Mouse (Mus musculus): ENCODE results near the gene Echs1. TPM values are rescaled to one million over a fixed set of nuclear protein-coding genes. Genes with fewer than 3 reads are reported as not detected.
"Not testable (repeated sequence)": the region's sequence is repeated elsewhere in the genome, so short reads cannot be mapped to it uniquely, and the experiment has no call there.

Gene Echs1
- polyA plus RNA-seq, 1 experiment from 2014 or later, result 158 TPM

DNA sequence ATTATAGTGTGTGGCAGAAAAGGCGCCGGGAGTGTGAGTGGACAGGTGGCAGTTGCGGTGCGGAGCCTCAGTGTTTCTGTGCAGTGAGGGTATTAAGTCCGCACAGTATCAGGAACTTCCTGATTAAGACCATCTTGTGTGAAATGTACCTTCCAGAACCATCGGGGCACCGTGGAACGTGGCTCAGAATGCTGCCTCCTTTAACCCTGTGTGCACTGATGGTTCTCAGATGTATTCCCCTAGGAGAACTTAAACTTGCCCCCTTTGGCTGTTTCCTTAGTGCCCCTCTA, 21.7 kb upstream of the Echs1 start:
- no peak for ATAC-seq (ENCODE audit: insufficient number of reproducible peaks, insufficient read depth, low FRiP score, low read depth)
- Histone ChIP-seq H3K27ac (ENCODE audit: low read length) (peak overlapping the region; percentile 44; the same call in 1 of the 2 replicates), H3K4me2 (replicated peaks; ENCODE audit: low read depth, low read length) (peak overlapping the region; percentile 95), H3K36me3 (ENCODE audit: control insufficient read depth, insufficient read depth, low read length) (no peaks in the 10 kb centered on the region), H3K9ac (replicated peaks; ENCODE audit: low read depth, low read length) (peak overlapping the region; percentile 81), H3K4me3 (ENCODE audit: low read depth, low read length) (peak overlapping the region; percentile 66), H3K27me3 (ENCODE audit: control insufficient read depth, insufficient read depth, low read length) (no peaks in the 10 kb centered on the region), H3K4me1 (ENCODE audit: control insufficient read depth, insufficient read depth, low read length) (peaks cover 4% of the 10 kb centered on the region), H3K9me3 (ENCODE audit: control insufficient read depth, low read depth, low read length) (no peaks in the 10 kb centered on the region)
- WGBS, result 2% methylated on average over 8 of the region's 8 CpGs

DNA sequence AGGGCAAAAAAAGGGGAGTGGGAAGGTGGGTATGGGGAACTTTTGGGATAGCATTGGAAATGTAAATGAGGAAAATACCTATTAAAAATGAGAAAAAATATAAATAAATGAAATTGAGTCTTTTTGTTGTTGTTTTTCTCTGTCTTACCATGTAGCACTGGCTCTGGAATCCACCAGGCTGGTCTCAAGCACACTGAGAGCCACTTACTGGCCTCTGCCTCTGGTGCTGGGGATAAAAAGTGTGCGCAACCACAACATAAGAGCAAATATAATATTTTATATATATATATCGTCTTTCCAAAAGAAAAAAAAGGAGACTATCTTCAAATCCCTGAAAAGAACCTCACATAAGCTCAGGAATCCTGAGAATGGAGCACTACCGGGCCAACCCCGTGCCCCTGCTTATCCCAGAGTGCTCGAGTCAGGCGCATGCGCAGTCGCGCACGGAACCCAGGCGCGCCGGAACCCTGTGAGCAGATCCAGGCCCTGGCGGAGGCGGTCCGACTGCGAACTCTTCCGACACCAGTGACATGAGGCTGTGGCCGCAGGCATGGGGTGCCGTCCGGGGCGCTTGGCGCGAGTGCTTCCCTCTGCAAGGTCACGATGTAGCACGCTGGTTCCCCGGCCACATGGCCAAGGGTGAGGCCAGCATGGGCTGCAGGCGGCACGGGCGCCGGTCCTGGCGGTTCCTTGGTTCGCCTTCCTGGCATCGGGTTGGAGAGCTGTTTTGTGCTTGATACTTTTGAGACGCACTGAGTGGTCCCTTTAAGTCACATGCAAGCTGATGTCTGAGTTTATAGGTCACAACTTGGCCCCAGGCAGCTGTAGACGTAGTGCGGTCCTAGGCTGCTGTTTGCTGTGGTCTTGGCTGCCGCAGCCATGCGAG, 21.1 kb upstream of the Echs1 start, which contains the start of gene Mtg1:
Gene Mtg1, plus strand, starts transcription at position 430 of the 886 bp plus-strand sequence.
- Histone ChIP-seq H3K9ac (replicated peaks; ENCODE audit: low read depth, low read length) (peak within 1 kb of the TSS; percentile 81), H3K27ac (ENCODE audit: low read length) (peak within 1 kb of the TSS; percentile 44), H3K27me3 (ENCODE audit: control insufficient read depth, insufficient read depth, low read length) (no peaks in the 10 kb centered on the region), H3K4me1 (ENCODE audit: control insufficient read depth, insufficient read depth, low read length) (peaks cover 4% of the 10 kb centered on the region), H3K36me3 (ENCODE audit: control insufficient read depth, insufficient read depth, low read length) (no peaks in the 10 kb centered on the region), H3K9me3 (ENCODE audit: control insufficient read depth, low read depth, low read length) (no peaks in the 10 kb centered on the region), H3K4me2 (replicated peaks; ENCODE audit: low read depth, low read length) (peak within 1 kb of the TSS; percentile 95), H3K4me3 (ENCODE audit: low read depth, low read length) (peak within 1 kb of the TSS; percentile 66)
- 2% methylated on average over 39 of the region's 39 CpGs for WGBS
- ATAC-seq (ENCODE audit: insufficient number of reproducible peaks, insufficient read depth, low FRiP score, low read depth), result peak; percentile 94

DNA sequence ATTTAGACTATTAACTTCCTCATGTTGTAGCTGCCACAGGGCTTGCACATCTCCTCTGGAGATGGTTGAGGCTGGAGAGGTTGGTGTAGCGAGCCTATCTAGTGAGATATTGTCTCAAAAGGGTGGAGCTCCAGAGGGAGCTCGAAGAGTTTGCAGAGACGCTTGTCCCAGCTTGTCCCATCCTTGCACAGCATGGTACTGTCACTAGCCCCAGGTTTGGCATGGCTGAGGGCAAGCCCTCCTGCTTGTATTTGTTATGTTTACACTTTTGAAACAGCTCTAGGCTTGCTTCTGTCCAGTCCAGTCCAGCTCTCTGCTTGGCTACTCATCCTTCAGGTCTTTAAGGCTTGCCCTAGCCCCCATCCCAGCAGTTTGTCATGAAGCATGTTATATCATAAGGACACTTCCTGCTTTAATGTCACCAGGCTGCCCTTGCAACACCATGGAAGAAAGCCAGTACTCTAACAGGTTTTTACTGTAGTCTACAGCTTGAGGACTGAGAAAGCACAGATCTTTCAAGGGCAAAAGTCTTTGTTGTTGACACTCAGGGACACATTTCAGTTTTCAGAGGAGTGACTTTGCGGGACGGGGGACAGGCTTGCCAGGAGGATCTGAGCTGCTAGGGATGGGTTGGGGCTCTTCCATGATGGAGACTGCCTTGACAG, 19.0 kb upstream of the Echs1 start:
- Histone ChIP-seq H3K27me3 (ENCODE audit: control insufficient read depth, insufficient read depth, low read length) (no peaks in the 10 kb centered on the region), H3K27ac (ENCODE audit: low read length) (no peak overlapping the region), H3K4me2 (replicated peaks; ENCODE audit: low read depth, low read length) (no peak overlapping the region), H3K9ac (replicated peaks; ENCODE audit: low read depth, low read length) (no peak overlapping the region), H3K9me3 (ENCODE audit: control insufficient read depth, low read depth, low read length) (no peaks in the 10 kb centered on the region), H3K36me3 (ENCODE audit: control insufficient read depth, insufficient read depth, low read length) (peaks cover 7% of the 10 kb centered on the region; the same call in 1 of the 2 replicates), H3K4me1 (ENCODE audit: control insufficient read depth, insufficient read depth, low read length) (peaks cover 4% of the 10 kb centered on the region), H3K4me3 (ENCODE audit: low read depth, low read length) (no peak overlapping the region)
- ATAC-seq (ENCODE audit: insufficient number of reproducible peaks, insufficient read depth, low FRiP score, low read depth), result no peak
- 83% methylated on average over 5 of the region's 5 CpGs for WGBS

DNA sequence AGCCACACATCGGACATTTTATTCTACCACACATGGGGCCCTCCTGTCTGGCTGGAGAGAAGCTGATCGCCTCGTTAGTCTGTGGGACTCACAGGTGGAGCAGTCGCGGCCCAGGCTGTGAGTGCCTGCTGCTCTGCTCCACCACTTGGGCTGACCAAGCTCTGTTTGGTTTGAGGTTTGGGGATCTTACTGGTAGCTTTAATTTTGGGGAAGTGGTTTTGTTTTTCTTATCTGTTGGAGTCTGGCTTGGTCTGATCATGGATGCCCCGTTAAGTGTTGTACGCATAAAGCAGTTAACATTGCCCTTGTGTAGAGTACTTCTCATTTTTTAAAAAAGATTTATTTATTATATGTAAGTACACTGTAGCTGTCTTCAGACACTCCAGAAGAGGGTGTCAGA, 17.8 kb upstream of the Echs1 start:
- not testable (repeated sequence) for H3K4me2 ChIP-seq (replicated peaks; ENCODE audit: low read depth, low read length); H3K4me3 ChIP-seq (ENCODE audit: low read depth, low read length); H3K27me3 ChIP-seq (ENCODE audit: control insufficient read depth, insufficient read depth, low read length); ATAC-seq (ENCODE audit: insufficient number of reproducible peaks, insufficient read depth, low FRiP score, low read depth); H3K9me3 ChIP-seq (ENCODE audit: control insufficient read depth, low read depth, low read length); H3K4me1 ChIP-seq (ENCODE audit: control insufficient read depth, insufficient read depth, low read length); H3K27ac ChIP-seq (ENCODE audit: low read length); H3K9ac ChIP-seq (replicated peaks; ENCODE audit: low read depth, low read length)
- 91% methylated on average over 5 of the region's 7 CpGs for WGBS
- peaks cover 16% of the 10 kb centered on the region; the same call in 1 of the 2 replicates for H3K36me3 ChIP-seq (ENCODE audit: control insufficient read depth, insufficient read depth, low read length)

DNA sequence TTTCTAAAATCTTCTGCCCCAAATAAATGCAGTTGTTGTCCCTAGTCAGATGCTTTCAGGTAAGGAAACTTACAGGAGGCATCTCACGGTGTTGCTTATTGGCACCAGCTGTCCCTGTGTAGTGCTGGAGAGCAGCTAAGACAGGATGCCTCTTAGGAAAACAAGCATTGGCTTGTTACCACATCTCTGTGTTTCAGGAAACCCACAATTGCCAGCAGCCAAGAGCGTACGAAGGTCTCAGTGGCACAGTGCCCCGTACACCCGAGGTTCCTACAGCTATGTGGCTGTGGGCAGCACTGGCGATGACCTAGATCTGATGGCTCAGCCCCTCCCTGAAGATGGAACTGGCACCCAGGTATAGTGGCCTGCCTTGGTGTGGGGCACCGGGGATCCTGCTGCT, 15.9 kb upstream of the Echs1 start:
- H3K27ac ChIP-seq (ENCODE audit: low read length); ATAC-seq (ENCODE audit: insufficient number of reproducible peaks, insufficient read depth, low FRiP score, low read depth); H3K9me3 ChIP-seq (ENCODE audit: control insufficient read depth, low read depth, low read length); H3K9ac ChIP-seq (replicated peaks; ENCODE audit: low read depth, low read length); H3K4me3 ChIP-seq (ENCODE audit: low read depth, low read length); H3K4me2 ChIP-seq (replicated peaks; ENCODE audit: low read depth, low read length); H3K4me1 ChIP-seq (ENCODE audit: control insufficient read depth, insufficient read depth, low read length); H3K27me3 ChIP-seq (ENCODE audit: control insufficient read depth, insufficient read depth, low read length): not testable (repeated sequence)
- 90% methylated on average over 7 of the region's 7 CpGs for WGBS
- peaks cover 16% of the 10 kb centered on the region; the same call in 1 of the 2 replicates for H3K36me3 ChIP-seq (ENCODE audit: control insufficient read depth, insufficient read depth, low read length)

DNA sequence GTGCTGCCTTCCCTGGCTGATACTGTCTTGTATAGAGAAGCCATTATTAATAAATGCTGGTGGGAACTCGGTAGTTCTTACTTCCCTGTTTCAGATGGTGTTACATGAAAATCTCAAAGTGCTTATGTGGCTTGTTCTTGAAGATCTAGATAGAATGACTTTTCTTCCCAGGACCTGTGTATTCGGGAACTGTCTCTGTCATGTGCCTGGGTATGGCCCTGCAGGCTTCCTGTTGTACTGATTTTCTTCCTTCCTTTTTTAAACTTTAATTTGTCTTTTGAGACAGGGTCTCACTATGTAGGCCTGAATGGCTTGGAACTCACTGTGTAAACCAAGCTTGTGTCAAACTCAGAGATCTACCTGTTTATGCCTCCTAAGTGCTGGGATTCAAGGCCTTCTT, 11.6 kb upstream of the Echs1 start:
- H3K4me2 ChIP-seq (replicated peaks; ENCODE audit: low read depth, low read length), result no peak overlapping the region
- no peaks in the 10 kb centered on the region for H3K9me3 ChIP-seq (ENCODE audit: control insufficient read depth, low read depth, low read length)
- no peak for ATAC-seq (ENCODE audit: insufficient number of reproducible peaks, insufficient read depth, low FRiP score, low read depth)
- H3K36me3 ChIP-seq (ENCODE audit: control insufficient read depth, insufficient read depth, low read length), result peaks cover 16% of the 10 kb centered on the region; the same call in 1 of the 2 replicates
- H3K4me1 ChIP-seq (ENCODE audit: control insufficient read depth, insufficient read depth, low read length), result 0 out of 2 replicates have a peak, but pooled peaks cover 7% of the 10 kb centered on the region
- H3K4me3 ChIP-seq (ENCODE audit: low read depth, low read length), result no peak overlapping the region
- WGBS, result 84% methylated on average over 2 of the region's 2 CpGs
- H3K27me3 ChIP-seq (ENCODE audit: control insufficient read depth, insufficient read depth, low read length), result no peaks in the 10 kb centered on the region
- H3K27ac ChIP-seq (ENCODE audit: low read length), result no peak overlapping the region
- no peak overlapping the region for H3K9ac ChIP-seq (replicated peaks; ENCODE audit: low read depth, low read length)

DNA sequence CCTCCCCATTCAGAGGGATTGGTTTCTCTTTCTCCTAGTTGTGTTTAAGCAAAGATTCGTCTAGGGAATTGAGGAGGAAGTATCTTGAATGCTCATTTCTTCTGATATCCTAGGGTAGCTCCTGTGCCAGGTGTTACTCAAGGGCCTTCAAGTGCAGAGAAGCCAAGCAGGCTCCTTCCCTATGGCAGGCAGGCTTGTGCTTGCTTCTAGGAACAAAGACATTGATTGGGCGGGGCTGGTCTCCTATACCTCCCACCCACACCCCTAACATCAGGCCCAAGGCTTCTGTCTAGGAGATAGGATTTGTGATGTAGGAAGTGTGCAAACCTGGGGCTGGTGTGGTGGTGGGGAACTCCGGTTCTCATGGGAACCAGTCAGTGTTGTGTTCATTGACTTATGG, 10.7 kb upstream of the Echs1 start:
- H3K36me3 ChIP-seq (ENCODE audit: control insufficient read depth, insufficient read depth, low read length), result peaks cover 16% of the 10 kb centered on the region; the same call in 1 of the 2 replicates
- 71% methylated on average over 3 of the region's 3 CpGs for WGBS
- H3K4me2 ChIP-seq (replicated peaks; ENCODE audit: low read depth, low read length), result peak overlapping the region; percentile 17; the same call in 1 of the 2 replicates
- ATAC-seq (ENCODE audit: insufficient number of reproducible peaks, insufficient read depth, low FRiP score, low read depth), result no peak
- H3K9ac ChIP-seq (replicated peaks; ENCODE audit: low read depth, low read length), result no peak overlapping the region
- no peaks in the 10 kb centered on the region for H3K27me3 ChIP-seq (ENCODE audit: control insufficient read depth, insufficient read depth, low read length)
- no peak overlapping the region for H3K27ac ChIP-seq (ENCODE audit: low read length)
- 0 out of 2 replicates have a peak, but pooled peaks cover 7% of the 10 kb centered on the region for H3K4me1 ChIP-seq (ENCODE audit: control insufficient read depth, insufficient read depth, low read length)
- H3K9me3 ChIP-seq (ENCODE audit: control insufficient read depth, low read depth, low read length), result no peaks in the 10 kb centered on the region
- no peak overlapping the region for H3K4me3 ChIP-seq (ENCODE audit: low read depth, low read length)

DNA sequence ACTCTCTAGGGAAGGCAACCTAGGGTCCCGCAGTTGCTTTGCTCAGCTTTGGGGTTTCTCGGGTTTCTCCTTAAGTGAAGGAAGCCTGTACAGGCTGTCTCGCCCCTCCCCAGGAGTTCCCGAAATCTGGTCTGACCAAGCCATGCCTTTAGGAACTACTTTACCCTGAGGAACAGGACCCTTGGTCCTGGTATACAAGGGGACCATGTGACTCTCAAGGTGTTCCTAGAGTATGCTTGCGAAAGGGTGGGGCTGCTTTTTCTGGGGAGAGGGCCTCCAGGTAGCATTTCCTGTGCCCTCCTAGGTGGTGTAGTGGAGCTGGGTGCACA, 9.7 kb upstream of the Echs1 start:
- Histone ChIP-seq H3K9ac (replicated peaks; ENCODE audit: low read depth, low read length) (peak overlapping the region; percentile 64), H3K4me3 (ENCODE audit: low read depth, low read length) (peak overlapping the region; percentile 75), H3K4me1 (ENCODE audit: control insufficient read depth, insufficient read depth, low read length) (0 out of 2 replicates have a peak, but pooled peaks cover 7% of the 10 kb centered on the region), H3K27ac (ENCODE audit: low read length) (no peak overlapping the region; the same call in 1 of the 2 replicates), H3K4me2 (replicated peaks; ENCODE audit: low read depth, low read length) (peak overlapping the region; percentile 53), H3K27me3 (ENCODE audit: control insufficient read depth, insufficient read depth, low read length) (no peaks in the 10 kb centered on the region), H3K36me3 (ENCODE audit: control insufficient read depth, insufficient read depth, low read length) (peaks cover 12% of the 10 kb centered on the region; the same call in 1 of the 2 replicates), H3K9me3 (ENCODE audit: control insufficient read depth, low read depth, low read length) (no peaks in the 10 kb centered on the region)
- ATAC-seq (ENCODE audit: insufficient number of reproducible peaks, insufficient read depth, low FRiP score, low read depth), result peak; percentile 24; the same call in 1 of the 2 replicates
- 3% methylated on average over 5 of the region's 5 CpGs for WGBS
